Mouse (Mus musculus): Measurements from ENCODE around the gene Gm7534. TPM values are rescaled to one million over a fixed set of nuclear protein-coding genes. Genes with fewer than 3 reads are reported as not detected.
"Not testable (repeated sequence)": the region's sequence is repeated elsewhere in the genome, so short reads cannot be mapped to it uniquely, and the experiment has no call there.

Gene Gm7534
- total RNA-seq, 2 experiments from 2014 or later, result not detected

DNA sequence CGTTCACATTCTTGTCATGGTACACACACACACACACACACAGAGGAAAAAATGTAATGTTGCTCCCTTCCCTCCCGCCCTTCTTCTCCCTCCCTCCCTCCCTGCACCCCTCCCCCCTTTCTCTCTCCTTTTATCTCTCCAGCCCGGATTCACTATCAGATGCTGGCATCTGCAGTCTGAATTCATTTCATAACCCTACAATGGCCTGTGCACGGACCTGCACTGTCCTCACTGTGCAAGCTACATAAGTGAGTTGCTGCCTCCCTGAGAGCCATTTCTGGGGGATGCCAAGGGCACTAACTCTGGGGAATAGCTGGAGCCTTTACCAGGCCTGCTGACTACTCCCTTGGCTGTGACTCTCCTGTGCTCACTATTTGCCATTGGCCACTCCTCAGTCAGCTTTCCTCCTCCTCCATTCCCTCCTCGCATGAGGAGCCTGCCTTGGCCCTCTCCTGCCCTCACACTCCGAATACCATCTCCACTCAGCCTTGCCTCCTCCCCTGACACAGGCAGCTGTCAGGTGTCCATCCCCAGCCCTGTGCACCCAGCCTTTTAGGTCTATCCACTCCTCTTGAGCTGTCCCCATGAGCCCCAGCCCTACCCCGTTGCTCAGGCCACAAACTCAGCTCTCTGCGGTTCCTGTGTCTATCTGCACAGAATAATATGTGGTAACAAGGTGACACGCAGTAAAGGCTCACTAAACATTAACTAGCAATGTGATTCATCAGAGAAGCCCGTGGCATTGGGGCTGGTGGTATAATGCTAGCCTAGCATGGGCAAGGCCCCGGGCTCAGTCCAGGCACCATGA is 20.2 kb upstream of the Gm7534 start:
- DNase-seq (ENCODE audit: low spot score), result no peak
- intact Hi-C loops (cut with DNase I), result no loop called here

DNA sequence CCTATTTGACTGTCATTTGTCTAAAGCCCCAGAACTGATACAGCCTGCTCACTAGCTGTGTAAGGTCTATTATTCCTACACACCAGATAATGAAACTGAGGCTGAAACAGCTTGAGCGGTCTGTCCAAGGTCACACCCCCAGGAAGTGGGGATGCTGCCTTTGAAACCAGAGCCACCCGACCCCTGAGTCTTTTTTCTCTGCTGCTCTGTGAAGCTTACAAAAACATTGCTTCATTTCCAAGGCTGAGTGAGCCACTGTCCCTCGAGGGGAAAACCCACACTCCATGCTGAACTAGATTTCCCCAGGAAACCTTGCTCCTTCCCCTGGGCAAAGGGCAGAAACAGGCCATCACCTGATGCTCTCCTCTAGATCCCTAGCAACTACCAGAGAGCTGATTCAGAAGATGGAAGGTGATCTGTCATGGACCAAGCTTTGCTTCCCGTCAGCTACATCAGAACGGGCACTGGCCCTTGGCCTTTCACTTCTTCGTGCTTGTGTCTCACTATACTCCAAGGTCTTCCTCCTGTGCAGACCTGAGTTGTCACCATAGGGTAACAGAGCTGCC is 3.8 kb upstream of the Gm7534 start:
- intact Hi-C loops (cut with DNase I), result no loop called here
- DNase-seq (ENCODE audit: low spot score), result no peak

DNA sequence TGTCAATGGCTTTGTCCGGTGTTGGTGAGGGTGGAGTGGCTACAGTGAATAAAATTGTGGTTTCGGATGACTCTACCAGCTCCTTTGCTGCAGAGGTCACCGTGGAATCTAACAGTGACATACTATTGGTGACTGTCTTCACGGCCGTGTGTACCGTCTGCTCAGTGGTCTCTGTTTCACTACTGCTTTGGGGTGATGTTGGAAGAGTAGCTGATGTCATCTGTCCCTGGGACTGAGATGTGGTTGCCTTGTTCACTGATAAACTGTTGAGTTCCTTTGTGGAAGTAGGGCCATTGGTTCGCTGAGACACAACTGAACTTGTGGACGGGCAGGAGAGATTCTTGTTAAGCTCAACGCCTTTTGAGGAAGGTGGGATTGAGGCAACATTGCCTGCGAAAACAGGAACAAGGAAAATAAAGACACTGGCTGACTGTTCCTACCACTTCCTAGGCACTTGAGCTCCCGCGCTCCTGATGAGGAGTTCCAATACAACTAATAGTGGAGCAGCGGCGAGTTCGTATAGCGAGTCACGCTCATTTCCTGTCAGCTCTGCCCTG is 614 bp upstream of the Gm7534 start:
- DNase-seq (ENCODE audit: low spot score), result no peak
- intact Hi-C loops (cut with DNase I), result no loop called here

DNA sequence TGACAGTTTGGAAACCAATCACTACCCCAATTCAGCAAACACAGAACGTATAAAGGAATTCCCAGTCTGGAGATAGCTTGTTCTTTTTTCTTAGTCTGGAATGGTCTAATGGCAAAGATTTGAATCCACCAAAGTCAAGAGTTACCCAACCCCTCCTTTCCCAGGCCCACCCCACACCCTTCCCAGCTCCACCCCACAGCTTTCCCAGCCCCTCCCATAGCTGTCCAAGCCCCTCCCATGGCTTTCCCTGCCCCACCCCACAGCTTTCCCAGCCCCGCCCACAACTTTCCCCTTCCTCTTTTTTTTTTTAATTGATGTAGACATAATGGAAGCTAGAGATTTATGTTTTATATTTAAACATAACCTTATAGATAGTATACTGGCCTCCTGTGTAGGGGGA is 3.4 kb downstream of the Gm7534 start:
- no peak for DNase-seq (ENCODE audit: low spot score)
- intact Hi-C loops (cut with DNase I), result no loop called here

DNA sequence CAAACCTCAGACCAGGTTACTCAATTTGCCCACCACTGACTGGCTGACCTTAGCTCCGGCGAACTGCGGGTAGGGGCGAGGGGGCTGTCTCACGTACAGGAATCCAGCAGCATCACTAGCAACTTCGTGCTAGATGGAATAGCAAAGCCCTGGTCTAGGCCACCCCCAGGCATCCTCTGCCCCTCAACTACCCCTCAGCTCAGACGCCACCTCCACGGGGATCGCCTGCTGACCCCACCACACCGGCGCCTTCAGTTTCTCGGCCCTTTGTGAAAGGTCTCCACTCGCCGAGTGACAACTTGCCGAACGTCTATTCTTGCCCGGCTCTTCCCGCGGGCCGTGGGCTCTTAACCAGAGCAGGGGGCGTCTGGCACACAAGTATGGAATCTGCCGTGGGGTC is 16.5 kb downstream of the Gm7534 start:
- intact Hi-C loops (cut with DNase I), result loop anchor here (2.0 to 5.0 kb wide), 4 partner anchors 63 to 206 kb away; partner anchors contain the start of gene Pdik1l

DNA sequence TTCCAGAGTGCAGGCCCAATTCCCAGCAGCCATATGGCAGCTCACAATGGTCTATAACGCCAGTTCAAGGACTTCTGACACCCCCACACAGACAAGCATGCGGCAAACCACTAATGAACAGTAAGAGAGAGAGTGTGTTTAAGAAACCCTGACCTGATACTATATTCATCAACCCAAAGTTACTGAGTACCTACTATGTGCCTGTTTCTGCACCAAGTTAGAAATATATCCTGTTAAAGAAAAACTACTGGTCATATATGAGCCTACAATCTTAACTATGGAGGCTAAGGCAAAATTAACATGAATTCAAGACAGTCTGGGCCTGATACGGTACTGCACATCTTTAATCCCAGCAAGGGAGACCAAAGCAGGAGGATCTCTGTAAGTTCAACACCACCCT is 17.2 kb downstream of the Gm7534 start:
- DNase-seq (ENCODE audit: low spot score), result no peak
- intact Hi-C loops (cut with DNase I), result loop anchor here (5.0 kb wide), 2 partner anchors 82 to 207 kb away; no protein-coding TSS in a partner anchor

More for the DNA sequence above, 16.5 kb downstream of the Gm7534 start:
- no peak for DNase-seq (ENCODE audit: low spot score)

DNA sequence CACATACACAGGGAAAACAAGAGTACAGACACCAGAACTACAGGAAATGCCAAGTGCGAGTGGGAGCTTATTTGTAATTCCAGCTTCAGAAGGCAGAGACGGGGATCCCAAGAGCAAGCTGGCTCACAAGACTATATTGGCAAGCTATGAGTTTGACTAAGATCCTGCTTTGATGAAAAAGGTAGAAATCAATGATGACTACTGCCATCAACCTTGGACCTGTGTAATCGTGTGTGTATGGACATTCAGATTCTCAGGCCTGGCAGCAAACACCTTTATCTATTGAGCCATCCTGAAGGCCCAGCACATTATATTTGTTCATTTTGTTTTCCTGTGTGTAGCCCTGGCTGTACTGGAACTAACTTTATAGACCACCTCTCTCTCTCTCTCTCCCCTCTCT is 19.1 kb downstream of the Gm7534 start:
- DNase-seq (ENCODE audit: low spot score), result no peak
- intact Hi-C loops (cut with DNase I), result no loop called here

DNA sequence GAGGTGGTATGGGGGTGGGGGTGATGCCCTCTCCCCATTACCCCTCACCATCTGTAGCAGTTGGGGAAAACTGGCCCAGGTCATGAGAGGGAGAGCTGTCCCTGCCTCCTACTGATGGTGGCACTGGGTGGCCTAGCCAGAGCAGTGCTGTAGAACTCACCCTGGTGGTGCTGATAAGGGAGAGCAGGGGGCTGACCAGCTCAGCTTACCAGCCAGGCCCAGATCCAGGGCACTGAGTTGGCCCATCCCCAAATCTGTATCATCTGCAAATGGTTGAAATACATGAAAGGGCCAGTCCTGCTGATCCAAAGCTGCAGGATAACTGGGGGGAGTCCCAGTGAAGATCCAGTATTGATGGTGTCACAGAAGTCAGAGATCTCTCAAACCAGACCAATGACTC is 21.0 kb downstream of the Gm7534 start:
- no peak for DNase-seq (ENCODE audit: low spot score)
- intact Hi-C loops (cut with DNase I), result no loop called here

DNA sequence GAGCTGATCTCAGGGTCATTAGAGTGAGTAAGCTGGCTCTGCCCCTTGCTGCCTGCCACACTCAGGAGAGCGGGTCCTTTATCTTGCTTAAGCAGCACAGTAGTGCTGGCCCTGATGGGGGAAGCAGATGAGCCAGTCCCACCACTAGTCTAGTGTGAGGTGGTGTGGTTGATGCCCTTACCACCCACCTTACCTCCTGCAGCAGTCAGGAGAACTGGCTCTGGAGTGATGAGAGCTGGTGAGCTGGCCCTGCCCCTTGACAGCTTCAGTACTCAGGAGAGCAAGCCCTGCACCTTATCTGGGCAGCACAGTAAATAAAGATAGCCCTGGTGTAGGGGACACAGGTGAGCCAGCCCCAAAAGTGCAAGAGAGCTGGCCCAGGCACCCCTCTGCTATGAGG is 21.7 kb downstream of the Gm7534 start:
- intact Hi-C loops (cut with DNase I), result no loop called here
- DNase-seq (ENCODE audit: low spot score), result no peak

DNA sequence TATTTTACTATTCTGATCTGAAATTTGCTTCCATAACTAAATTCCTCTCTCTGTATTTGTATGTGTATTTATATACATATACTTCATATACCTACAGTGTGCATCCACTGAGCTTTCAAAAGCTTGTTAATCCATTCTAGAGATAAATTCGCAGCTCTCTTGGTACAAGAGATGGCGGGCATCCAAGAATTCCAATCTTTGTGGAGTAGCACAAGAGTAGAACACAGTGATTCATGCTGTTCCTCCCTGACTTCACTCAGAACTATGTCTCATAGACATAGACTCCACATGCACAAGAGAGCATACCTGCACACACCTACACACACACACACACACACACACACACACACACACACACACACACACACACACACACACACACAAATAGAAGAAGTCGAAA is 30.4 kb downstream of the Gm7534 start:
- no peak for DNase-seq (ENCODE audit: low spot score)

DNA sequence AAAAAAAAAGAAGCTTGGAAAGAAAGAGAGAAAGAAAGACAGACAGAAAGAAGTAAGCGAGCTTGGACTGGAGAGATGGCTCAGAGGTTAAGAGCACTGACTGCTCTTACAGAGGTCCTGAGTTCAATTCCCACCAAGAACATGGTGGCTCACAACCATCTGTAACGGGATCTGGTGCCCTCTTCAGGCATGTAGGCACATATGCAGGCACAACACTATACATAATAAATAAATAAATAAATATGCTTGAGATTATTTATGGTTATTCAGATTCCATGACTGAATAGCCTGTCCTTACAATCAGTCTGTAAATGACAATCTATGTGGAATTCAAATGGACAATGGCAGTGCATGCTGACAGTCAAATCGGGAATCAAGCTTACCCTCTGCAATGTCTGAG is 35.9 kb downstream of the Gm7534 start:
- DNase-seq (ENCODE audit: low spot score), result no peak
- intact Hi-C loops (cut with DNase I), result no loop called here

More for the DNA sequence above, 30.4 kb downstream of the Gm7534 start:
- intact Hi-C loops (cut with DNase I), result no loop called here

DNA sequence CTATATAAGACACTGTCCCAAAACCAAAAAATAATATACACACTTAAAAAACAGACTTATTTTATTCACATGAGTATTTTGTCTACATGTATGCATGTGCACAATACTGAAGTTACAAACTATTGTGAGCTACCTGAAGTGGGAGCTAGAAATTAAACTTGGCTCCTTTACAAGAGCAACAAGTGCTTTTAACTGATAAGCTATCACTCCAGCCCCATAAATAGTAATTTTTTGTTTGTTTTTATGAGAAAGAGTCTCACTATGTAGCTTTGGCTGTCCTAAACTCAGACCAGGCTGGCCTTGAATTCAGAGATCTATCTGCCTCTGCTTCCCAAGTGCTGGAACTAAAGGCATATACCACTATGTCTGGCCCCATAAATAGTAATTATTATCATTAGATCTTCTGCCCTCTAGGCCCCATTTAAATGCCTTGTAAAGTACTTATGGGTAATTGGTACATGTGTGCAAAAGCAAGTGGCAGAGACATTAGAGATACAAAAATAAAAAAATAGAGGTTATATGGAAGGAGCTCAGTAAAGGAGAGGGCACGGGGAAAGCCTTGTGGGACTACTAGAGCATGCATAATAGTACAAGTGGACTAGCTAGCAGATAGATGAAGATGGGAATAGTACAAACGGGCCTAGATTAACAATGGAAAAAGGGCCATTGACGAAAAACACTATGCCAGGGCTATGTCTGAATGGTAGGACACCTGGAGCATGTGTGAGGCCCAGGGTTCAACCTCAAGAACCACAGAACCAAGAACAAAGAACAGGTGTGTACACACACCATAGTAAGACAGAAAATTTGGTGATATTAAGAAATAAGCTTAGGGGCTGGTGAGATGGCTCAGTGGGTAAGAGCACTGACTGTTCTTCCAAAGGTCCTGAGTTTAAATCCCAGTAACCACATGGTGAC is 37.0 kb downstream of the Gm7534 start:
- DNase-seq (ENCODE audit: low spot score), result no peak

DNA sequence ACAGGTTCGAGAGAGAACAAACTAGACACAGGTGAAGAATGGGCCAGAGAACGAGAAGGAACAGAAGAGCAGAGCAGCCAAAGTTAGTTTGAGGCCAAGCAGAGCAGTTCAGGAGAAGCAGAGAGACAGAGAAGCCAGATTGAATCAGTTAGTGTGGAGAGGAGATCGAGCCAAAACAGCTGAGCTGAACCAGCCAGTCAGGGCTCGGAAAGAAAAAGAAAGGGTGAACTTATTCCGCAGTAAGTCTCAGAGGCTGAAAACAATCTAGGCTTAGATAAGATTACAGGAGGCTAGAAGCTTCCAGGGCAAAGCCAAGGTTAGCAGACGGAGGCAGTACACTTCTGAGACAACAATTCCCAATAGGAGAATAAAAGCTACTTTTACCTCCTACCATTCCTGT is 37.8 kb downstream of the Gm7534 start:
- no peak for DNase-seq (ENCODE audit: low spot score)
- intact Hi-C loops (cut with DNase I), result no loop called here

More for the DNA sequence above, 37.0 kb downstream of the Gm7534 start:
- intact Hi-C loops (cut with DNase I), result no loop called here

DNA sequence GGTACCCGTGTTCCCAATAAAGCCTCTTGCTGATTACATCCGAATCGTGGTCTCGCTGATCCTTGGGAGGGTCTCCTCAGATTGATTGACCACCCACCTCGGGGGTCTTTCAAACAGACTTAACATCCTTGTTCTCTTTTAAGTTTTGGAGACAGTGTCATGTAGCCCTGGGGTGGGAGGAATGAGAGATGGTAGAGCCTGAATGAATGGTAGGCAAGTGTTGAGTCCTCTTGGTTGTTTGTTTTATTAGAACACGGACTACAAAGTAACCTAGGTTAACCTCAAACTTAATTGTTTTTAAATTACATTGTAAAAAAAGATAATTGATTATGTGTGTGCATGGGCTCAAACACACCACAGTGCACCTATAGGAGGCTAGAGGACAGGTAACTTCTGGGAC is 38.2 kb downstream of the Gm7534 start:
- DNase-seq (ENCODE audit: low spot score), result no peak
- intact Hi-C loops (cut with DNase I), result no loop called here

DNA sequence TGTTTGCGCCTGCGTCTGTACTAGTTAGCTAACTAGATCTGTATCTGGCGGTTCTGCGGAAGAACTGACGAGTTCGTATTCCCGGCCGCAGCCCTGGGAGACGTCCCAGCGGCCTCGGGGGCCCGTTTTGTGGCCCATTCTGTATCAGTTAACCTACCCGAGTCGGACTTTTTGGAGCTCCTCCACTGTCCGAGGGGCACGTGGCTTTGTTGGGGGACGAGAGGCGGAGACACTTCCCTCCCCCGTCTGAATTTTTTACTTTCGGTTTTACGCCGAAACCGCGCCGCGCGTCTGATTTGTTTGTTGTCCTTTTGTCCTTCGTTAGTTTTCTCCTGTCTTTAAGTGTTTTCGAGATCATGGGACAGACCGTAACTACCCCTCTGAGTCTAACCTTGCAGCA is 42.7 kb downstream of the Gm7534 start:
- peak; percentile 35 for DNase-seq (ENCODE audit: low spot score)
- intact Hi-C loops (cut with DNase I), result not testable (repeated sequence)

DNA sequence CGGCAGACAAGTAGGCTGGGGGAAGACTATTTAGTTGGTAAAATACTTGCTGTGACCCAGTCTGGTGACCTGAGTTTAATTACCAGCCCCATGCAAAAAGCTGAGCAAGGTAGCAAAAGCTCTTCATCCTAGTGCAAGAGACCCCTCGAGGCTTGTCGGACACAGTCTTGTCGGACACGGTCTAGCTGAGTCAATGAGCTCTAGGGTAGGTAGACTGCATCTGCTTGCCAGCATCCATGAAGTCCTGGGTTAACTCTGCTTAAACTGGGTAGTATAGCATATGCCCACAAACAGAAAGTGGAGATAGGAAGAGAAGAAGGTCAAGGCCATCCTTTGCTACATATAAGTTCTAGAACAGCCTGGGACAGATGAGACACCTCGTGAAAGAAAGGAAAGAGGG is 44.0 kb downstream of the Gm7534 start:
- no peak for DNase-seq (ENCODE audit: low spot score)
- intact Hi-C loops (cut with DNase I), result no loop called here

DNA sequence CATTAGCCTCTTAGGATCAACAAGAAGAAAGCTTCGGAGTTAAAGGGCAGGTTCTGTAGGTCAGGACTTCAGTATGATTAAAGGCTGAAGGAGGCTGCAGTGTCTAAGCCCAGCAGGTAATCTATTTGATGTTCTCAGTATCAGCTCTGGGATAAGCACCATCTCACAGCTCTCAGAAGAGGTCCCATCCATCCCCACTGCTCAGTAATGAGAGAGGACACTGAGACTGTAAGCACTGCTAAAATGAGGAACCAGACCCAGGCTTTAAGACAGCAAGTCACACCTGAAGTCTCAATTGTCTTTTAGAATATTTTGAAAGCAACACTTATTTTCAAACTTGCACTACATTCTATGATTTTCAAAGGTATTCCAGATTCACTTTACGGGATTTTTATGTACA is 45.2 kb downstream of the Gm7534 start:
- intact Hi-C loops (cut with DNase I), result no loop called here
- no peak for DNase-seq (ENCODE audit: low spot score)

DNA sequence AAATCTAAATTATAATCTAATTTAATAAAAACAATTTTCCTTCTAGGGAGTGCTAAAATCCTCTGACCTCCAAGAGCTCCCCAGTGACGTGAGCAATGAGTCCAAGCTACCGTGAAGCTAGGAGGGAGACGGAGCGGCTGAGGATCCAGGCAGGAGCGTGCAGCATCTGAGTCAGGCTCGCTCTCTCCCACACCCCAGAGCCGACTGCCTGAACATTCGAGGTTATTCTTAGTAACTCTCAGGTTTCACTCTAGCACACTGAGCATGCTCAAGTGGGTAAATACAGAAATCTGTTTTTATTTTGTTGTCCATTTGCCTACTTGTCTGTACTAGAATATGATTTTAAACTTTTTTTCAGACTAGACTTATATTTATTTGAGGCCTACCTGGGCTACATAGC is 46.1 kb downstream of the Gm7534 start:
- DNase-seq (ENCODE audit: low spot score), result no peak
- intact Hi-C loops (cut with DNase I), result no loop called here

DNA sequence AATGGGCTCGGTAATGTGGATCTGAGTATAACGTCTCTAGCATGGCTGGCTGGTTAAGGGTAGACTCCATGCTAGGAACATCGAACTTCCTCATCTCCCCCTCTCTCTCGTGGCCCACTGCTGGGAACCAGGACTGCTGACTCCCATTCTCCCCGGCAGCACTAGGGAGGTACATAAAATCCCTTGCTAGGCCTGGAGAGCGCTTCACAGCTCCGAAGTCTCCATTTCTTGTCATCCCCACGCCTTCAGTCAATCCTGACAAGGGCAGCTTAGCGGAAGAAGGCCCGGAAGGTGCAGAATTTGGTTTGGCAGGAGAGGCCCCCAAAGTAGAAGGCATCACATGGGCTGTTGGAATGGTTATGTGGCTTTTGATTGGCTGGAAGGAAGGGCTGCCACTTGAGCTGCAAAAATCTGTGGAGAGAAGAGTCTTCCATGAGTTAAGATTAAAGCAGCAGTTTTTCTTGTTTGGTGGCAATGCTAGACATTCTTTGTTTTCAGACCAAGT is 46.8 kb downstream of the Gm7534 start:
- no peak for DNase-seq (ENCODE audit: low spot score)
- intact Hi-C loops (cut with DNase I), result no loop called here

DNA sequence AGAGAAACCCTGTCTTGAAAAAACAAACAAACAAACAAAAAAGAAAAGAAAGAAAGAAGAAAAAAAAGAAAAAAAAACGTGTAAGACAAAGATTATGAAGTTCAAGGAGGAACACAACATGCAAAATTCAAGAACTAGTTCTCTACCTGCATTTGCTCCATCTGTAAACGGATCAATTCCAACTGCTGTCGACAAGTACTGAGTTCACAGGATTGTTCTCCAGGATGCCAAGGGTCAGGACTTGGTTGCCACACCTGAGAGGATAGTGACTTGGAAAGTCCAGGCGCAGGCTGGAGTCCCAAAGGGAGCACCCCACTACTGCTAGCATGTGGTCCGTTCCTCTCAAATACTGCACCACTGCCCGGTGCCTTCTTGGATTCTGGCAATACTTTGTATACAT is 47.3 kb downstream of the Gm7534 start:
- no peak for DNase-seq (ENCODE audit: low spot score)
- intact Hi-C loops (cut with DNase I), result no loop called here
